Mouse (Mus musculus) MEL (cell line): ENCODE results near the gene Snw1. TPM values are rescaled to one million over a fixed set of nuclear protein-coding genes. Genes with fewer than 3 reads are reported as not detected.

Experiments
- DNase-seq: peaks from one replicate; pipeline ENCODE4 v3.0.0; 2011; ENCODE audit warnings: low read depth, low spot score
- H3K27ac ChIP-seq: 2 replicates; pipeline ENCODE4 v1.5.1; 2012; ENCODE audit warnings: low read depth, mild to moderate bottlenecking, control low read depth, low read length, moderate library complexity; ENCODE audit not compliant: control insufficient read depth
- H3K27me3 ChIP-seq, 2 experiments: fragments of 150-350 bp in 1 of 2; sonication (generic) in 1 of 2; 2 replicates each; pipeline ENCODE4 v1.6.1; 2012; ENCODE audit warnings: low read length in 2 of 2, mild to moderate bottlenecking in 2 of 2, improper control_type of control experiment in 1 of 2, moderate library complexity in 1 of 2; ENCODE audit not compliant: insufficient read depth in 2 of 2, control insufficient read depth in 1 of 2
- H3K36me3 ChIP-seq, 2 experiments: 2 replicates each; pipeline ENCODE4 v1.6.1; 2012 to 2014; ENCODE audit warnings: low read length in 2 of 2, improper control_type of control experiment in 1 of 2, inconsistent platforms in 1 of 2, mild to moderate bottlenecking in 1 of 2; ENCODE audit not compliant: insufficient read depth in 2 of 2, control insufficient read depth in 1 of 2
- H3K4me1 ChIP-seq, 2 experiments: fragments of 150-350 bp in 1 of 2; sonication (generic) in 1 of 2; 2 replicates each; pipeline ENCODE4 v1.6.1; 2012; ENCODE audit warnings: low read length in 2 of 2, improper control_type of control experiment in 1 of 2, mild to moderate bottlenecking in 1 of 2; ENCODE audit not compliant: insufficient read depth in 2 of 2, control insufficient read depth in 1 of 2
- H3K4me3 ChIP-seq, 2 experiments: fragments of 150-350 bp in 1 of 2; sonication (generic) in 1 of 2; 2 replicates each; pipeline ENCODE4 v1.5.1; 2012; ENCODE audit warnings: low read depth in 2 of 2, low read length in 2 of 2, mild to moderate bottlenecking in 2 of 2, moderate library complexity in 2 of 2, control low read depth in 1 of 2, improper control_type of control experiment in 1 of 2; ENCODE audit not compliant: control insufficient read depth in 1 of 2, insufficient read depth in 1 of 2
- H3K79me2 ChIP-seq: 2 replicates; pipeline ENCODE4 v1.6.1; 2012; ENCODE audit warnings: mild to moderate bottlenecking, low read length, moderate library complexity; ENCODE audit not compliant: control insufficient read depth, poor library complexity, insufficient read depth
- H3K9ac ChIP-seq: 2 replicates; pipeline ENCODE4 v1.6.1; 2012; ENCODE audit warnings: low read depth, mild to moderate bottlenecking, control low read depth, low read length, moderate library complexity; ENCODE audit not compliant: control insufficient read depth, poor library complexity, severe bottlenecking
- H3K9me3 ChIP-seq: fragments of 150-350 bp; sonication (generic); replicated peaks from 2 replicates; pipeline ENCODE4 v1.6.1; 2012; ENCODE audit warnings: mild to moderate bottlenecking, low read length, improper control_type of control experiment, moderate library complexity; ENCODE audit not compliant: insufficient read depth
- CHD1 ChIP-seq: IDR thresholded peaks from 2 replicates; pipeline ENCODE4 v1.6.1; 2012; ENCODE audit warnings: low read depth, mild to moderate bottlenecking, inconsistent platforms, low read length, improper control_type of control experiment
- CHD2 ChIP-seq: IDR thresholded peaks from 2 replicates; pipeline ENCODE4 v1.6.1; 2011; ENCODE audit warnings: low read length, improper control_type of control experiment
- ELF1 ChIP-seq: IDR thresholded peaks from 2 replicates; pipeline ENCODE4 v1.6.1; 2014; ENCODE audit warnings: low read depth, mild to moderate bottlenecking, inconsistent platforms, low read length, improper control_type of control experiment, moderate library complexity
- EP300 ChIP-seq, 2 experiments: IDR thresholded peaks; 2 replicates each; pipeline ENCODE4 v1.6.1; 2011; ENCODE audit warnings: improper control_type of control experiment in 2 of 2, low read length in 2 of 2, low read depth in 1 of 2, mild to moderate bottlenecking in 1 of 2
- ETS1 ChIP-seq: IDR thresholded peaks from 2 replicates; pipeline ENCODE4 v1.6.1; 2012; ENCODE audit warnings: low read depth, mild to moderate bottlenecking, inconsistent platforms, low read length, improper control_type of control experiment, moderate library complexity
- GATA1 ChIP-seq: IDR thresholded peaks from 2 replicates; pipeline ENCODE4 v1.6.1; 2011; ENCODE audit warnings: low read depth, low read length, improper control_type of control experiment
- HCFC1 ChIP-seq: IDR thresholded peaks from 2 replicates; pipeline ENCODE4 v1.6.1; 2012; ENCODE audit warnings: low read depth, mild to moderate bottlenecking, inconsistent platforms, low read length, improper control_type of control experiment, moderate library complexity
- JUND ChIP-seq: IDR thresholded peaks from 2 replicates; pipeline ENCODE4 v1.6.1; 2011; ENCODE audit warnings: low read depth, mild to moderate bottlenecking, improper control_type of control experiment, low read length
- KAT2A ChIP-seq: conservative IDR thresholded peaks from 2 replicates; pipeline ENCODE4 v1.6.1; 2012; ENCODE audit warnings: low read depth, low read length, improper control_type of control experiment, inconsistent platforms
- MAZ ChIP-seq: IDR thresholded peaks from 2 replicates; pipeline ENCODE4 v1.6.1; 2012; ENCODE audit warnings: low read depth, mild to moderate bottlenecking, inconsistent platforms, low read length, improper control_type of control experiment
- MEF2A ChIP-seq: IDR thresholded peaks from 2 replicates; pipeline ENCODE4 v1.6.1; 2014; ENCODE audit warnings: low read depth, mild to moderate bottlenecking, inconsistent platforms, low read length, improper control_type of control experiment; ENCODE audit not compliant: poor library complexity, insufficient replicate concordance, severe bottlenecking; ENCODE audit errors: extremely low read depth
- MXI1 ChIP-seq: IDR thresholded peaks from 2 replicates; pipeline ENCODE4 v1.6.1; 2011; ENCODE audit warnings: mild to moderate bottlenecking, low read depth, low read length, improper control_type of control experiment
- MYC ChIP-seq: IDR thresholded peaks from 2 replicates; pipeline ENCODE4 v1.6.1; 2011; ENCODE audit warnings: low read depth, mild to moderate bottlenecking, low read length, improper control_type of control experiment, moderate library complexity
- POLR2AphosphoS2 ChIP-seq: IDR thresholded peaks from 2 replicates; pipeline ENCODE4 v1.6.1; 2011; ENCODE audit warnings: low read length, improper control_type of control experiment
- SIN3A ChIP-seq: IDR thresholded peaks from 2 replicates; pipeline ENCODE4 v1.6.1; 2012; ENCODE audit warnings: low read length, improper control_type of control experiment, inconsistent platforms
- SMC3 ChIP-seq: IDR thresholded peaks from 2 replicates; pipeline ENCODE4 v1.6.1; 2011; ENCODE audit warnings: low read depth, low read length, improper control_type of control experiment
- TAL1 ChIP-seq: IDR thresholded peaks from 2 replicates; pipeline ENCODE4 v1.6.1; 2012; ENCODE audit warnings: mild to moderate bottlenecking, inconsistent platforms, low read length, moderate library complexity, mixed read lengths
- TBP ChIP-seq: IDR thresholded peaks from 2 replicates; pipeline ENCODE4 v1.8.0; 2011; ENCODE audit warnings: low read depth, low read length, improper control_type of control experiment
- USF1 ChIP-seq: IDR thresholded peaks from 2 replicates; pipeline ENCODE4 v1.6.1; 2014; ENCODE audit warnings: low read depth, mild to moderate bottlenecking, inconsistent platforms, low read length, improper control_type of control experiment, moderate library complexity
- ZC3H11A ChIP-seq: IDR thresholded peaks from 2 replicates; pipeline ENCODE4 v1.6.1; 2012; ENCODE audit warnings: low read depth, mild to moderate bottlenecking, inconsistent platforms, low read length, improper control_type of control experiment
- ZNF384 ChIP-seq: IDR thresholded peaks from 2 replicates; pipeline ENCODE4 v1.6.1; 2012; ENCODE audit warnings: low read depth, mild to moderate bottlenecking, inconsistent platforms, low read length, improper control_type of control experiment
- polyA plus RNA-seq, 2 experiments: library from polyadenylated mRNA; stranded (reverse) in 1 of 2; unstranded in 1 of 2; fragments of >175 nt in 1 of 2; fragments of >200 nt in 1 of 2; gene quantifications; 2 replicates each; pipeline versions ENCODE4 v1.2.1 to v1.2.4; 2012; ENCODE audit warnings: low replicate concordance in 2 of 2, low read depth in 1 of 2; ENCODE audit not compliant: insufficient read length in 2 of 2, insufficient read depth in 1 of 2, missing spikeins in 1 of 2
- total RNA-seq: library from RNA; depleted of rRNA; stranded (reverse); fragments of 300-350 nt; gene quantifications from 2 replicates; pipeline ENCODE4 v1.2.3, GENCODE M21; 2012

Gene Snw1
- total and polyA plus RNA-seq, 3 experiments, result 40.8 to 108 (median 92.1) TPM

- no peak for DNase-seq
- H3K4me1 ChIP-seq, result peaks cover 0 to 7% of the 10 kb centered on the region in 2 experiments; a peak in 2 of 4 replicates
- no peak overlapping the region for H3K9ac ChIP-seq
- no peak overlapping the region for H3K4me3 ChIP-seq
- H3K27ac ChIP-seq, result no peak overlapping the region
- H3K79me2 ChIP-seq, result peaks cover 21% of the 10 kb centered on the region
- no peaks in the 10 kb centered on the region for H3K27me3 ChIP-seq
- peaks cover 0 to 15% of the 10 kb centered on the region in 2 experiments; a peak in 2 of 4 replicates for H3K36me3 ChIP-seq
- H3K9me3 ChIP-seq, result no peaks in the 10 kb centered on the region
- TF ChIP-seq CHD1 (no peak), ZC3H11A (no peak), TBP (no peak), MYC (no peak), USF1 (no peak), SMC3 (no peak), MXI1 (no peak), KAT2A (no peak)
Observed at GRCm38 (mm10) chr12:87474756-87475155, 2.7 kb upstream of the Snw1 start.

- Histone ChIP-seq H3K36me3 (peaks cover 15 to 23% of the 10 kb centered on the region in 2 experiments), H3K27me3 (no peaks in the 10 kb centered on the region), H3K4me1 (peaks cover 0 to 7% of the 10 kb centered on the region in 2 experiments; a peak in 2 of 4 replicates), H3K9me3 (no peaks in the 10 kb centered on the region), H3K27ac (peak overlapping the region; percentile 82), H3K9ac (peak overlapping the region; percentile 96), H3K4me3 (peak overlapping the region; percentile 68 to 93), H3K79me2 (peaks cover 35% of the 10 kb centered on the region)
- peak; percentile 48 for DNase-seq
- TF ChIP-seq JUND, result 0 out of 2 replicates have a peak, but pooled peaks have one; percentile 7
- no peak for TF ChIP-seq GATA1
- peak; percentile 96 for TF ChIP-seq CHD1
- peak; percentile 17; the same call in 1 of the 2 replicates for TF ChIP-seq MXI1
- TF ChIP-seq CHD2, result no peak
- TF ChIP-seq MYC, result peak; percentile 41; the same call in 1 of the 2 replicates
- no peak for TF ChIP-seq POLR2AphosphoS2
Observed at GRCm38 (mm10) chr12:87471421-87471963, 582 bp downstream of the Snw1 start.

GRCm38 (mm10) chr12:87470263-87471136, 1.6 kb downstream of the Snw1 start:
- no peaks in the 10 kb centered on the region for H3K27me3 ChIP-seq
- H3K9ac ChIP-seq, result peak overlapping the region; percentile 96
- H3K9me3 ChIP-seq, result no peaks in the 10 kb centered on the region
- TF ChIP-seq ETS1 (peak; percentile 79), GATA1 (peak; percentile 71), SIN3A (peak; percentile 59), MAZ (no peak), ZNF384 (no peak; the same call in 1 of the 2 replicates), EP300 (IDR thresholded peaks at IDR 0.05; ENCODE audit: low read depth in 1 of 2, low read length in 2 of 2) (peak in 1 of 2 experiments; percentile 20; a peak in 2 of 4 replicates), TAL1 (no peak), MEF2A (no peak), HCFC1 (0 out of 2 replicates have a peak, but pooled peaks have one; percentile 35), MXI1 (0 out of 2 replicates have a peak, but pooled peaks have one; percentile 19), KAT2A (no peak), ELF1 (no peak)
- peak overlapping the region; percentile 40 to 68 for H3K4me3 ChIP-seq
- peaks cover 0 to 7% of the 10 kb centered on the region in 2 experiments; a peak in 2 of 4 replicates for H3K4me1 ChIP-seq
- H3K27ac ChIP-seq, result peak overlapping the region; percentile 49
- DNase-seq, result peak; percentile 71
- peaks cover 36% of the 10 kb centered on the region for H3K79me2 ChIP-seq
- peaks cover 15 to 25% of the 10 kb centered on the region in 2 experiments for H3K36me3 ChIP-seq
